Mouse (Mus musculus) spleen, embryonic (tissue): ENCODE measurements around the gene Pitpnm2.

ENCODE experiments used
- CTCF ChIA-PET: fragments of 350-600 bp; sonication (Branson Sonifier 250); formaldehyde crosslinking; loops from one replicate; lab custom pipeline; 2022; lab: Charles Lee

The Pitpnm2 gene

DNA sequence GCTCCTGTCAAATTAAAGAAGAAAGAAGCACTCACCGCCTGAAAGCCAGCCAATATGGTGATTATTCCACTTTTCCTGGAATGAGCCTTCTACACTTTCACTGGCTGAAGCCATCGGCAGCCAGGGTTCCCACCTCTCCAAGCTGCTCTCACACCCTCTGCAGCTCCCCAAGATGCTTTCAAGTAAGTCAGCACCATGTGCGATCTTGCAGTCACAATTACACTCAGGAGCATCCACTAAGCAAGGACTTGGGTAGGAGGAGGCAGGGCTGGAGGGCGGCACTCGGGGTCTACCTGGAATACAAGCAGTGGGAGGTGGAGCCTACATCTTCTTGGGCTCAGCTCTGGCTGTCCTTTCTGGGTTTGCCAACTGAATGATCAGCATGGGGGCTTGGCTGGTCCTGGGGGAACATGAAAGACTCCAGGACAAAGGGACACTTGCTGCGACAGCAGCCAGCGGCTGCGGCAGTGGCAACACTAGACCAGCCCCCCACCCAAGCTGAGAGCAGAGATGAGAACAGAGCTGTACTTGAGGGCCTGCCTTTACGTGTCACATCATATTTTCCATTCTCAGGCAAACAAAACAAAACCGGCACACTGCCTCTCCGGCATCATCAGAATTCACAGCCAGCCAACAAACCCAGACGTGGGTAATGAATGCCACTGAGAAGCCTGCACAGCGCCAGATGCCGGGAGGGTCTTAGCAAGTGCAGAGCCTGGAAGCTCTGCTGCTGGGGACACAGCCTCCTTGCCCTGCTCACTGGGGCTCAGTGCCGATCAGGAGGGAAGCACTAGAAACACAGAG lies 64.5 kb downstream of the Pitpnm2 start:
- CTCF ChIA-PET, result no interaction called here

DNA sequence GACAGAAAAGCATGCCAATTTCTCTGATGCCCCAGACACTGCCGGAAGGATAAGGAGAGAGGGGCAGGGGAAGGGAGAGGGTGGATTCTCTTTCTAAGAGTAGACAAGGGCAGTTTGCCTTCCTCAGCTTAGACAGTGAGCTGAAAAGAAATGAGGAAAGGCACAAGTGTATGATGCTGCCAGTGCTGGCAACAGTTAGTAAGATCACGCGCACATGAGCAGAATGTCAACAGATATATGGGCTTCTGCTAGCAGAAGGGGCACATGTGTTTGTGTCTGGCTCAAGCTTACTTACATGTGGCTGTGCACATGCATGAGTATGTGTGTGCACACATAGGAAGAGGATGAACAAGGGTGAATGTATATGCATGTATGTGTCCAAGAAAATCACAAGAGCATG lies 65.4 kb downstream of the Pitpnm2 start:
- CTCF ChIA-PET, result no interaction called here

DNA sequence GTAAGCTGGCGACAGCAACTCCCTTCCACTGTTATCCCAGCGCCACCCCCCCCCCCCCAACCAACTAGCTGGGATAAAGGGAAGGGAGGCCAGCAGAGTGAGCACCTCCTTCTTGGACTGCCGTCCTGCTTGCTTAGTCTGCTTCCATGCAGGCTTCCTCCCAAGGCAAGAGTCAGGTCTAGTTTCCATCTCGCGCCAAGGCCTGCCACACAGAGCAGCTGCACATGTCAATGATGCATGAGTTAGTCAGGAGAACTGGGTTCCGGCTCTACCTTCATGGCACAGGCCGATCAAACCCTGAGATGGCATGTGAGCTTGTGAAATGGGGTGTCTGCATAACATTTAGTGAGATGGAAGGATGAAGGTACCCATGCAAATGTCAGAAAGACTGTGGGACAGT lies 66.9 kb downstream of the Pitpnm2 start:
- CTCF ChIA-PET, result no interaction called here

DNA sequence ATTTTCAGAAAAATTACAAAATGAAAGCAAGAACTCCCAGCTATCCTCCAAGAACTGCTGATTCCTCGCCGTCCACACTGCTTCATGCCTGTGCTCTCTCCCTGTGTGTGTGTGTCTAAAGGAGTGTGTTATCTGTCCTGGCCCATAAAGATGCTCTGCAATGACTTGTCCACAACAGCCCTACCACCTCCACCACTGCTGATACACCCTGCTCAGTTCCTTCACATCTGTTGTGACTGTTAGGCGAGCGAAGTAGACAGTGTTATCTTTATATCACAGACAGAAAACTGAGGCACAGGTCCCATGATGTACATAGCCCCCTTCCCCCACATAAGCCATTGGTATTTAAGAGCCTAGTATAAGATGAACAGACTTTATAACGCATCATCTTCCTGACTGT lies 67.5 kb downstream of the Pitpnm2 start:
- CTCF ChIA-PET, result no interaction called here

DNA sequence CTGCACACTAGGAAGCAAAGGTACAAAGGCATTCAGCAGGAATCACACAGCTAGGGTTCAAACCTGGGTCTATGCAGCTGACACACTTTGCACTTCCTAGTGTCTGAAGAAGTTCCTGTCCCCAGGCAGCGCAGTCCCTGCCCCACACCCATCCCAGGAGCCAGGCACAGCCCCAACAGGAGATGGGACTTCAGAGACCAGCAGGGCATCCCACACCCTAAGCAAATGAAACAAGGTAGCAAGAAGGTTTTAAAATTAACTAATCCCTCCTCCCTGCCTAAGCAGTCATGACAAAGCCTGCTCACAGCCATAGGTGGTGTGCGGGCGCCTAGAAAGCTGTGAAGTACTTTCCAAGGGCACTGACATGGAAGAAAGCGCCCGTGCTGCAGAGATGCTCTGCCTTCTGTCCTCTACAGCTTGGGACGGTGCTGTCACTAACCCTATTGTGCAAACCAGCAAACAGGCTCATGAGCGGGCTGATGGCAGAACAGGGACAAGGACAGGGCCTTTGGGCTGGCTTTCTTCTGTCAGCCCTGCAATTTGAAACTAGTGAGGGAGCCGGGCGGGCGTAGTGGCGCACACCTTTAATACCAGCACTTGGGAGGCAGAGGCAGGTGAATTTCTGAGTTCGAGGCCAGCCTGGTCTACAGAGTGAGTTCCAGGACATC lies 68.9 kb downstream of the Pitpnm2 start:
- CTCF ChIA-PET, result no interaction called here

DNA sequence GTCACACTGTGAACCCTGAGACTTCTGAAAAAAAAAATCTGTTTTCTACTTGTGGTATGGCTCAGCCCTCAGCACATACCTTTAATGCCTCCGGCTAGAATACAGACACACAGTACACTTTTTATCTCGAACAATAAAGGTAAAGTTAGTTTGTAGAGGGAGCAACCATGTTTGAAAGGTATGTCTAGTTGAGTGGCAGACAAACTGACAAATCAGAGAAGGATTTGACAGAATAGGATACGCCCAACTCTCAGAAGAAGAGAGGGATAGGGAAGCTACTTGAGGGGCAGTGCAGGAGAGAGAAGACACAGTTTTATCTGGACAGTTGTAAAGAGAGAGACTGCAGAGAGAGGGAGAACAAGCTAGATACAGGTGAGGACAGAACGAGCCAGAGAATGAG lies 70.1 kb downstream of the Pitpnm2 start:
- CTCF ChIA-PET, result no interaction called here

DNA sequence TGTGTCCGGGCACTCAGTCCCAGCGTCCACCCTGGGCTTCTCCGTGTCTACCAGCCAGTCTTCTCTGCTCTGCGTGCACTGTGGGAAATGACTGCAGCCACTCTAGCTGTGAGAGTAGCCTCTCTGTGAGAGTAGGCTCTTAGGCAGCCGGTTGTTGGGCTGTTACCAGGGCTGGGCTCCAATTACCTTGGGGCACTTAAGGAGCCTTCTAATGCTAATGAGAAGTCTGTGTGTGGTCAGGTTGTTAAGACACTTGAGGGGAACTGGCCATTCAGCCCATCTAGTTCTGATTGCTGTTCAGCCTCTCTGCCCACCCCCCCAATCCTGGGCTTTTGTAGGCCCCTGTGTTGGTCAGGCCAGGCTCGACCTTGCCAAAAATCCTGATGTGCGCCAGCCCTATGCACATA lies 72.8 kb downstream of the Pitpnm2 start:
- CTCF ChIA-PET, result no interaction called here

DNA sequence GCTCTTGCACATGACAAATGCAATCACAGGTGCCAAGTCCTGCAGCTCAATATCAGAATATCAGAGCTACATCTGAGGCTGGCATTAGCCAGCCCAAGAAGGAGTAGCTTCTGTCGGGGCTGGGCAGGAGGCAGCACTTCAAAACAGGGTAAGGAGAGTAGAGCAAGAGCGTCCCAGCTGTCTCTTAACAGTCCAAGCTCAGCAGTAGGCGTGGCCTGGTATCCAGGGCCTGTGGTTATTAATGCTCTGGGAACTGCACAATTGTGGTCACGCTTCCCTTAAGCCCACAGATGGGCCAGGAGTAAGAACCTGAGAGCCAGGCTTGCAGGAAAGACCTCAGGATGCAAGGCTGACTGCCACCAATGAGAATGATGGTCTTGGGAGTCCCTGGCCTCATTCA lies 74.4 kb downstream of the Pitpnm2 start:
- CTCF ChIA-PET, result no interaction called here

DNA sequence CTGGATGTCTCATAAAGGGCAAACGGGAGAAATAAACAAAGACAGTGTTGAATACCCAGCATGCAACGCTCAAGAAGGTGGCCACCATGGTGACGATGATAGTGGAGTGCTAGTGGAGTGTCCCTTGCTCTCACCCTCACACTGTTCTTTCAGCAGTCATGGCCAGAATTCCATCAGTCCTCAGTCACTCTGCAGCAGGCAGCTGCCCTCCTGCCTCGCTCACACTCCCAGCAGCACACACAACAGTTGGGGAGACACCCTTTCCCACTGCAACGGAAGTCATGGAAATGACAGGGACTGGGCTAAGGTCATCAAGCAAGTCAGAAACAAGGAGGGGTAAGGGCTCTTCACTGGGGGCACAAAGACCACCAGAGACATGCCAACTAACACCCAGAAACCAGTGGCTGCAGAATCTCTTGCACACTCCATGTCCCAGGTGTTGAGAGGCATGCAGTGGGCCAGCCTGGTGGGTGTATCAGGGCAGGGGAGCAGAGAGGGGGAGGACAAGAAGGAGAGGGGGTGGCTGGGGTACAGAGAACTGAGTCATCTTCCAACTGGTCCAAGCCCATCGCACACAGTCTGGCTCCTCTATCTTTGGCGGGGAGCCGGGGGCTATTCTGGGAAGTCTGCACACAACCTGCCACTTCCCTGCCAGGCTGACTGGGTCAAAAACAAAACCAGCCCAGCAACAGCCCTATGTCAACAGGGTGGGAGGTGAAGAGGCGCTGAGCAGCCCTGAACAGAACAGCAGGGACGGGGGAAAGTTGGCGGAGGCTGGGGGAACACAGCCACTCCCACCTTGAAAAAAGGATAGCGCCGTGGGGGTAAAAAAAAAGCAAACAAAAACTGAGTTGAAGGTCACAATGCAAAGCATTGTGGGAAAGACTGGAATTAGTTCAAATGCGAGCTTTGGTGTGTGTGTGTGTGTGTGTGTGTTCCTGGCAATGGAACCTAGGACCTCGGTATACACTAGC lies 76.3 kb downstream of the Pitpnm2 start:
- CTCF ChIA-PET, result interaction anchor here (0.6 kb wide), 1 partner anchor 183 kb away, joined by 4 read pairs; no protein-coding TSS in a partner anchor

DNA sequence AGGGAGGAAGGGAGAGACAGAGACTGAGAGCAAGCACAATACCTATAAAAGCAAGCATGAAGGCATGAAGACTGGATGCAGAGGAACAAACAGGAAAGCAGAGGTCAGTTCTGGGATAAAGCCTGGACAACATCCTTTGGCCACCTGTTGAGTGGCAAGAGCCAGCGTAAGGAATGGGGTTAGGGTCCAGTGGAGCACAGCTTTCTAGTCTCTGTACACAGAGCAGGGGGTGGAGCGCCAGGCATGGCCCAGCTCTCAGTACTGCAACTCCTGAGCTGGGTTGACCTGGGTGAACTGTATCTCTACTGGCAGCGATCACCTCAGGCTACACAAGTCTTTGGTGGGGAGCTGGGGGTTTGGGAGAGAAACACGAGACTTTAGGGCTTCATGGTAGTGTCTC lies 77.3 kb downstream of the Pitpnm2 start:
- CTCF ChIA-PET, result interaction anchor here (0.6 kb wide), 1 partner anchor 184 kb away, joined by 4 read pairs; no protein-coding TSS in a partner anchor

DNA sequence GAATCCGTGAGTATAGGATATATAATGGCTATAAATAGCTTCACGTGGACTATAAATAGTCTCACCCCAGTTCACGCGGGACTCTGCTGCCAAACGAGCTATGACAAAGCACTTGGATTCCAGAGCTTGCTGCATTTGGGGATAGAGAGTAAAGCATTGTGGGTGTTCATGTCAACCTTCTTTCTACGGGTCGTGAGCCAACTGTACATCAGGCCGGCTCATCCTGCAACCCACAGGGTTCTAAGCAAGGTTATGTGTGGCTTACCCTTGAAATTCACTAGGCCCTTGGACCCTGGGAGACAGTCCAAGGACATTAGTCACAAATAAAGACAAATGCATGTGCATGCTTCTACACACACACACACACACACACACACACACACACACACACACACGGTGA lies 77.8 kb downstream of the Pitpnm2 start:
- CTCF ChIA-PET, result interaction anchor here (0.7 kb wide), 1 partner anchor 27 kb away, joined by 4 read pairs; no protein-coding TSS in a partner anchor

DNA sequence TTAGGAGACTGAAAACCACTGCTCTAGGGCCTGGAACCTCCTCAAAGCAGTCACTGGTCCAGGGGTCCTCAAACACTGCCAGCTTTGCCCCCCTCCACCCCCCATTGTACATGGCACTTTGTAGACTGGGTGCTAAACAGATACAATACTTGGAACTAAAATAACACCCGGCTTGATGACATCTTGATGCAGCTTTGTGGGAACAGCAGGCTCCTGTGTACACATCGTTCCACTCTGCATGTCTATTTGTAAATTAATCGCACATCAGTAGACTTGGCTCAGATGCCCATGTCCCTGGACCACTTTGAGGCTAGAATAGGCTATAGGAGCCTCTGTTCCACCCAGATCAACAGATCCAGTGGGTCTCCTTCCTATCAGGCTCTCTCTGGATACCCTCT lies 80.3 kb downstream of the Pitpnm2 start:
- CTCF ChIA-PET, result no interaction called here

DNA sequence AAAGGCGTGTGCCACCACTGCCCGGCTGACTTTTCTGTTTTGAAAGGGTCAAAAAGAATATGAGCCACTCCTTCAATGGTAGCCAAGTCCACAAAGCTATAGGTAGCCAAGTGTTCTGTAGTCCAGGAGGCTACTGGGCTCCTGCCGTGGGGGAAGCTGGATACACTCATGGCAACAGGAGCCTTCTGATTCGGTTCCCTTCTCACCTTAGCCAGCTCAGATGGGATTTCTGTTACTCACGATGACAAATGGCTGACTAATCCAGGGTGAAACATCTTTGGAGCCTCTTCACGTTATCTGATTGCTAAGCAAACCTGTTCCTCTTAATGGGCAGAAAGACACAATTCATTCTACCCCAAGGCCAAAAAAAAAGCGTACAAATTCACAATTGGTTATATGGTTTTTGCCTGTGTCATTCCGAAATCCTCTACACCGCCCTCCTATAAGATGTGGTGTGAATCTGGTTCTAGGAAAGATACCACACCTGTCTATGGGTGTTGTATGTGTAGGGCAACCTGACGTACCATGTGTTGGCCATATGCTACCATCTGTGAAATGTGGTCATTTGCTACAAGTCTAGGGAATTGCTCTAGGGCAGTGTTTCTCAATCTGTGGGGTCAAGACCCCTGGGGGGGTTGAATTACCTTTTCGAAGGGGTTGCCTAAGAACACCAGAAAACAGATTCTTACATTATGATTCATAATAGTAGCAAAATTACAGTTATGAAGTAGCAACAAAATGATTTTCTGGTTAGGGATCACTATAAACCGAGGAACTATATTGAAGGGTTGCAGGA lies 80.9 kb downstream of the Pitpnm2 start:
- CTCF ChIA-PET, result no interaction called here

DNA sequence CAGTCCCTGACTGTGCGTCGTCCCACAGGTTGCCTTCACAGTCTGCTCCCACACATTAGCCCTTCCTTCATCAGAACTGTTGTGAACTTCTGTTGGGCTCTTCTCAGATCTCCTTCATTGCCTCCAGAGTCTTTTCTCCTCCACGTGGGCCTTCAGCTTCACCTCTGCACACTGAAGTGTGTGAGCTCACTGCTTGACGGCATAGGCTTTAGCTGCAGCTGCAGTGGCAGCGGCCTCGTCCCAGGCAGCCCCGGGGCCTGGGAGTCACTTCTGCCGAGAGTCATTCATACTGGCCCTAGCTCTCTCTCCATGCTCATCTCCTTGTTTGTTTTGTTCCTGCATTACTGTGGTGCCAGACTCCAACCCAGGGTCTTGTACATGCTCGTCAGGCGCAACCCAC lies 81.9 kb downstream of the Pitpnm2 start:
- CTCF ChIA-PET, result no interaction called here

DNA sequence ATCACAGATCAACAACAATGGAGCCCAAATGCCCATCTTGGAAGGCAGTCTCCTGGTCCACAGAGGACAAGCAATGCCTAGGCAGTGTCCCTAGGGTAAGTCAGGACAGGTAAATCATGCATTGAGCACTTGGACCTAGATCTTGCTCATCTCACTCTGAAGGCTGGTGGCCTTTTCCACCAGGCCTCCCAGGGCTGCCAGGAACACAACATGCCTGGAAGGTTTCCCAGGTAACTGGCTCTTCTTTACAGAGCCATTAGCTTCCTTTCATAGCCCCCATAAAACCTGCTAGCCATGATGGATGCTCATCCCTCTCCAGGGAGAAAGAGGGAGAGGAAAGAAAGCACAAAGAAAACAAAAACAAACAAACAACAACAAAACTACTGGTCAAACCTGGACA lies 82.8 kb downstream of the Pitpnm2 start:
- CTCF ChIA-PET, result interaction anchor here (0.7 kb wide), 2 partner anchors 33 to 41 kb away, joined by 3 read pairs; no protein-coding TSS in a partner anchor

DNA sequence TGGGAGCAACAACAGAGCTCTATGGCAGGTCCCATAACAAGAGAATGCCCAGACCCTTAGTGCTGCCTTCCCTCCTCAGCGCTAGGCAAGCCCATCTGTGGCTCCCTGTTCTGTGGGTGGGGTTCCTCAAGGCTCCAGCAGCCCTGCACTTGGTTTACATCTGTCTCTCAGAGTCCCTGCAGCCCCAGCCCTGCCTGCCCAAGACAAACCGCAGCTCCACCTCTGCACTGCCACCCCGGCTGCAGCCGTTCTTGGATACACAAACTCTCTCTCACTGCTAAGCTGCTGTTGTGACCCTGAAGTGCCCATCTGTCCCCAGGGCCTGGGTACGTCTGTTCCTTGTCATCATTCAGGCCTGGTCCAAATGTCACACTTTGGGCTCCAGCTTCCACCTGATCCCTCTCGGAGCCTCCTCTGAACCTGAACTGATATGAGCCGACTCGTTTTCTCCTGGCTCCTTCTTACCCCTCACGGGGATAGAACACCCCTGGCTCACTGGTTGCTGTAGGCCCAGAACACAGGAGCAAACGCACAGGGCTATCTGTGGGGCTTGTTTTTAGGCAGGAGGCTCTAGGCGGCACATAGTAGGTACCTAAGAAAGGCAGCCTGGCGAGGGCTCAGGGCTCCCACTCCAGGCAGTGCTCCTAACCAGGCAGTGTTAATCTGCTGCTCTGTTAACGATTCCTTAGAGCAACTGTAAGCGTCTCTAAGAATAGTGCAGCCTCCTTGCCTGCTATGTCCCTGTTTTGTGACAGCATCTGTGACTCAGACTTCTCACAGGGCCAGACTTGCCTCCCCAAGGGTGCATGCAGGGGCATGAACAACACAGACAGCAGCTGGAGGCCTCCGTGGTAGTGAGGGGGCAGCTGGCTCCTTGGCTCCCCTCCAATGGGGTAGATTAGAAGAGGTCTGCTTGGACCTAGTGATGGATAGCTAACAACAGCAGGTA lies 83.7 kb downstream of the Pitpnm2 start:
- CTCF ChIA-PET, result interaction anchor here (0.7 kb wide), 1 partner anchor 32 kb away, joined by 3 read pairs; no protein-coding TSS in a partner anchor

DNA sequence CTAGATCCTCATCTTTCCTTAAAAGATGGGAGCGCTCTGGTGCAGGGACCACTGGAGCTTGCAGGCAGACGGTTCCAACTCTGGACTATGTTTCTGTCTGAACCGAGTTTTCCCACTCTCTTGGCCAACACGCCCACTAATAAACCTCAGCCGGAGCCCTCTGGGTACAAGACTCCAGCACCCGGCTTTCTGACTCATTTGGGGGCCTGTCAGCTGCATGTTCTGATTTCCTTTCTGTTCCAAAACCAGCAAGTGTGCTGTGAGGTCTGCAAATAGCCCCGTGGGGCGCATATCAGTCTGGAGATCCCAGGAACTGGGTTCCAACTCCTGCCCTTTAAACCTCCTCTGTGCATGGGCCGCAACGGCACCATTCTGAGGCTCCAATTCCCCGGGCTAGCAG lies 86.1 kb downstream of the Pitpnm2 start:
- CTCF ChIA-PET, result no interaction called here

DNA sequence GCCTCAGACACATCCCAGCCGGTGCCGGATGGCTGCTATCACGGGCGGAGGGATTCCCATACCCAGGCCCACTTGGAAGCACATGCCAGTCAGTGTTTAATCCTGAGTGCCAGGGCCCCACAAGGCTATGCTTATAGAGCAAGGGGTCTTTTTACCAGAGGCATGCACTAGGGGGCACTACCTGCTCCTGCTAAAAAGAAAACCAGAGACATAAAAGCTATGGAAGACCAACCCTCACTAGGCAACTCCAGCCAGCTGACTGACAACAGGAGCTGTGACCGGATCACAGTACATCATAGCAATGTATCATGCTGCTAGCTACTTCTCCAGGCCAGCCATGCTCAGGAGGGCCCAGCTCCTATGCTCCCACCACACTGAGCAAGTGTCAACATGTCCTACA lies 87.0 kb downstream of the Pitpnm2 start:
- CTCF ChIA-PET, result no interaction called here

DNA sequence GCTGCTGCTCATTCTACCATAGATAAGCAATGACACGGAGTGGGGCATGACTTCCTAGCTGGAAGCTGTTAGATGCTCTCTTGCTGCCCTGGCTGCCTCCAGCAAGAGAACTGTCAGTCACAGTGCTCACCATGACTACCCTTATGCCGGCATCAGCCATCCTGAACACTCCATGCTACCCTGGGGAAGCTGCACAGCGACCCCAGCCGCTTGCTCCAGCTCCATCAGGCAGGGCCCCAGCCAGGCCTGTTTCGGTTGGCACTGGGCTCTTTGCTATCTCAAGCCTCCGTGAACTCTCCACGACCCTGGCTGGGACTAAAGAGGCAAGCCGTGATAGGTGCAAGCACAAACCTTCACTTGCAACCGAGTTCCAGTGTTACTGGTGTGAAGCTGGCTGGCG lies 87.7 kb downstream of the Pitpnm2 start:
- CTCF ChIA-PET, result interaction anchor here (0.7 kb wide), 1 partner anchor 74 kb away, joined by 3 read pairs; no protein-coding TSS in a partner anchor

DNA sequence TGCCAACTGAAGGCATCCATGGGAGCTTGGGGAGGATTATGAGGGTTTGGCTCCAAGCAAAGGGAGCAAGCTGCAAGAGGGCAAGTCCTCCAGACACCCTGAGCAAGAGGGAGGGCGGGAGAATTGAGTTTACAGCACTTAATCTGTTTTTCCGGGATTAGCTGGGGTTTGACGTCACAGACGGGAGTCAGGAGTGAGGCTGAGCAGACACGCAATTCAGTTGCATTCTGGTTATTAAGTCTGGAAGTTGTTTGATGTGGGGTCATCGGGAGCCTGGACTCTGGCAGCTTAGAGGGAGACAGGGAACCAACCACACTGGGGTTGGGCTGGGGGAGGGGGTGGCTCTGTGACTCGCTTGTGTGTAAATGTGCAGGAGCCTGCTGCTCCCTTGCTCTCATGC lies 90.1 kb downstream of the Pitpnm2 start:
- CTCF ChIA-PET, result interaction anchor here (0.7 kb wide), 1 partner anchor 53 kb away, joined by 3 read pairs; no protein-coding TSS in a partner anchor
